Mouse (Mus musculus) layer of hippocampus, postnatal 25 days (tissue): ENCODE data around the gene Map3k6. TPM values are rescaled to one million over a fixed set of nuclear protein-coding genes. Genes with fewer than 3 reads are reported as not detected.

ENCODE experiments used
- microRNA-seq, 2 experiments: library from miRNA; unstranded; fragments of <30 nt; microRNA quantifications; one replicate each; pipeline ENCODE4 v1.2.0; 2021
- total RNA-seq, 2 experiments: library from RNA; stranded (reverse); gene quantifications; 2 replicates each; pipeline ENCODE4 v1.2.3; 2021

Map3k6 gene
- total RNA-seq, 2 experiments from 2014 or later: 3.0 to 6.0 TPM

Small RNAs within 50 kb of the gene (microRNA-seq; reads per million reads assigned to microRNA genes)
- gene Mir7017: 1.6 to 1.8 reads per million in 2 experiments

Other genes starting within 250 kb of the Map3k6 start
- gene Ahdc1, start 229.6 kb upstream of the Map3k6 start, total RNA-seq: 100 to 1,000 TPM in 1 of 2 experiments, 10 to 100 TPM in 1; 96.9 to 109 TPM
- 10 to 100 TPM; 28.9 to 32.8 TPM for gene Wasf2, start 110.3 kb upstream of the Map3k6 start, total RNA-seq
- 1 to 10 TPM; 2.8 to 5.6 TPM for gene Cd164l2, start 28.7 kb upstream of the Map3k6 start, total RNA-seq
- gene Gpr3, start 28.3 kb upstream of the Map3k6 start, total RNA-seq: 1 to 10 TPM; 5.3 to 8.2 TPM
- gene Sytl1, start 22.3 kb downstream of the Map3k6 start, total RNA-seq: under 1 TPM; 0.37 to 0.54 TPM
- gene Tmem222, start 37.0 kb downstream of the Map3k6 start, total RNA-seq: 10 to 100 TPM; 85.7 to 92.6 TPM
- 10 to 100 TPM; 84.4 to 85.8 TPM for gene Wdtc1, start 112.7 kb downstream of the Map3k6 start, total RNA-seq
- gene Slc9a1, start 128.9 kb downstream of the Map3k6 start, total RNA-seq: 10 to 100 TPM; 59.6 to 62.8 TPM
- not detected for gene Tent5b, start 239.3 kb downstream of the Map3k6 start, total RNA-seq